Mouse (Mus musculus) kidney, embryonic 14.5 days (tissue): ENCODE measurements around the gene Adamtsl1. TPM values are rescaled to one million over a fixed set of nuclear protein-coding genes. Genes with fewer than 3 reads are reported as not detected.

Experiments used
- ATAC-seq: fragments of 200-750 bp; cut with Nextera tagmentation; 2 replicates; pipeline ENCODE4 v1.8.0; 2017; ENCODE audit warnings: moderate number of reproducible peaks, mild to moderate bottlenecking, moderate TSS enrichment, moderate library complexity; ENCODE audit not compliant: low FRiP score, low TSS enrichment
- H3K27ac ChIP-seq: fragments of 300-500 bp; sonication (generic); 2 replicates; pipeline ENCODE4 v1.5.1; 2014; ENCODE audit warnings: low read depth, mild to moderate bottlenecking, low read length, moderate library complexity, mixed read lengths
- H3K27me3 ChIP-seq: fragments of 300-500 bp; sonication (generic); 2 replicates; pipeline ENCODE4 v1.6.1; 2014; ENCODE audit warnings: mild to moderate bottlenecking, low read length; ENCODE audit not compliant: control insufficient read depth, insufficient read depth
- H3K36me3 ChIP-seq: fragments of 300-500 bp; sonication (generic); 2 replicates; pipeline ENCODE4 v1.6.1; 2014; ENCODE audit warnings: low read length, mixed read lengths; ENCODE audit not compliant: control insufficient read depth, insufficient read depth
- H3K4me1 ChIP-seq: fragments of 300-500 bp; sonication (generic); 2 replicates; pipeline ENCODE4 v1.6.1; 2014; ENCODE audit warnings: low read length, mixed read lengths; ENCODE audit not compliant: control insufficient read depth, insufficient read depth
- H3K4me2 ChIP-seq: fragments of 300-500 bp; sonication (generic); replicated peaks from 2 replicates; pipeline ENCODE4 v1.6.1; 2014; ENCODE audit warnings: low read depth, mild to moderate bottlenecking, low read length
- H3K4me3 ChIP-seq: fragments of 300-500 bp; sonication (generic); 2 replicates; pipeline ENCODE4 v1.5.1; 2014; ENCODE audit warnings: mild to moderate bottlenecking, low read length
- H3K9ac ChIP-seq: fragments of 300-500 bp; sonication (generic); 2 replicates; pipeline ENCODE4 v1.6.1; 2014; ENCODE audit warnings: low read depth, mild to moderate bottlenecking, low read length, moderate library complexity
- H3K9me3 ChIP-seq: fragments of 300-500 bp; sonication (generic); 2 replicates; pipeline ENCODE4 v1.6.1; 2016; ENCODE audit warnings: low read length; ENCODE audit not compliant: control insufficient read depth
- WGBS: fragments of 180-500 bp; shearing (Covaris S2); extraction: QIAGEN DNeasy Blood & Tissue Kit; methylation state at CpG from one replicate; pipeline ENCODE4 v1.1.7; 2014; 5-methylcytosine and 5-hydroxymethylcytosine counted together
- polyA plus RNA-seq: library from polyadenylated mRNA; unstranded; fragments of >200 nt; fragmentation: Nextera tagmentation; extraction: Ambion mirVana; gene quantifications from 2 replicates; pipeline ENCODE4 v1.2.1, GENCODE M21; 2014

Gene Adamtsl1
- polyA plus RNA-seq, 1 experiment from 2014 or later = 15.6 TPM

- H3K36me3 ChIP-seq = no peaks in the 10 kb centered on the region
- H3K4me3 ChIP-seq = no peak overlapping the region
- 88% methylated on average over 5 of the region's 5 CpGs for WGBS
- no peaks in the 10 kb centered on the region for H3K4me1 ChIP-seq
- H3K9ac ChIP-seq = no peak overlapping the region
- H3K4me2 ChIP-seq = no peak overlapping the region
- H3K9me3 ChIP-seq = no peaks in the 10 kb centered on the region
- ATAC-seq = no peak
- H3K27me3 ChIP-seq = no peaks in the 10 kb centered on the region
- no peak overlapping the region for H3K27ac ChIP-seq
These were observed 104.8 kb downstream of the Adamtsl1 start for GRCm38 (mm10) chr4:85618746-85619145.

GRCm38 (mm10) chr4:85619261-85619660 lies 105.3 kb downstream of the Adamtsl1 start:
- Histone ChIP-seq H3K4me1 (no peaks in the 10 kb centered on the region), H3K9me3 (no peaks in the 10 kb centered on the region), H3K4me3 (no peak overlapping the region), H3K27ac (no peak overlapping the region), H3K4me2 (no peak overlapping the region), H3K9ac (no peak overlapping the region), H3K36me3 (no peaks in the 10 kb centered on the region), H3K27me3 (no peaks in the 10 kb centered on the region)
- ATAC-seq = no peak
- WGBS = 76% methylated on average over 3 of the region's 3 CpGs

GRCm38 (mm10) chr4:85629381-85629780 lies 115.4 kb downstream of the Adamtsl1 start:
- no peaks in the 10 kb centered on the region for H3K27me3 ChIP-seq
- no peaks in the 10 kb centered on the region for H3K36me3 ChIP-seq
- H3K4me2 ChIP-seq = no peak overlapping the region
- no peak overlapping the region for H3K9ac ChIP-seq
- H3K4me3 ChIP-seq = no peak overlapping the region
- ATAC-seq = no peak
- 85% methylated on average over 7 of the region's 7 CpGs for WGBS
- H3K4me1 ChIP-seq = no peaks in the 10 kb centered on the region
- no peak overlapping the region for H3K27ac ChIP-seq
- no peaks in the 10 kb centered on the region for H3K9me3 ChIP-seq

GRCm38 (mm10) chr4:85669271-85669670 lies 155.3 kb downstream of the Adamtsl1 start:
- Histone ChIP-seq H3K27me3 (no peaks in the 10 kb centered on the region), H3K9ac (no peak overlapping the region), H3K27ac (peak overlapping the region; percentile 17; the same call in 1 of the 2 replicates), H3K36me3 (no peaks in the 10 kb centered on the region), H3K4me2 (no peak overlapping the region), H3K4me1 (0 out of 2 replicates have a peak, but pooled peaks cover 3% of the 10 kb centered on the region), H3K9me3 (no peaks in the 10 kb centered on the region), H3K4me3 (no peak overlapping the region)
- 55% methylated on average over 5 of the region's 5 CpGs for WGBS
- no peak for ATAC-seq

GRCm38 (mm10) chr4:85669735-85670134 lies 155.8 kb downstream of the Adamtsl1 start:
- Histone ChIP-seq H3K27me3 (no peaks in the 10 kb centered on the region), H3K9me3 (no peaks in the 10 kb centered on the region), H3K4me1 (0 out of 2 replicates have a peak, but pooled peaks cover 3% of the 10 kb centered on the region), H3K36me3 (no peaks in the 10 kb centered on the region), H3K4me2 (no peak overlapping the region), H3K27ac (peak overlapping the region; percentile 17; the same call in 1 of the 2 replicates), H3K9ac (no peak overlapping the region), H3K4me3 (no peak overlapping the region)
- 37% methylated on average over 1 of the region's 1 CpGs for WGBS
- peak; percentile 76; the same call in 1 of the 2 replicates for ATAC-seq

- no peaks in the 10 kb centered on the region for H3K9me3 ChIP-seq
- 0 out of 2 replicates have a peak, but pooled peaks have one; percentile 28 for ATAC-seq
- H3K27ac ChIP-seq = no peak overlapping the region
- H3K4me3 ChIP-seq = no peak overlapping the region
- H3K4me2 ChIP-seq = no peak overlapping the region
- no peaks in the 10 kb centered on the region for H3K36me3 ChIP-seq
- 6% methylated on average over 4 of the region's 4 CpGs for WGBS
- H3K4me1 ChIP-seq = 0 out of 2 replicates have a peak, but pooled peaks cover 3% of the 10 kb centered on the region
- H3K9ac ChIP-seq = no peak overlapping the region
- no peaks in the 10 kb centered on the region for H3K27me3 ChIP-seq
These were observed 158.3 kb downstream of the Adamtsl1 start for GRCm38 (mm10) chr4:85672290-85672689.

GRCm38 (mm10) chr4:85677621-85678020 lies 163.6 kb downstream of the Adamtsl1 start:
- Histone ChIP-seq H3K9ac (no peak overlapping the region), H3K27ac (no peak overlapping the region), H3K4me1 (no peaks in the 10 kb centered on the region), H3K9me3 (no peaks in the 10 kb centered on the region), H3K4me3 (no peak overlapping the region), H3K27me3 (no peaks in the 10 kb centered on the region), H3K4me2 (no peak overlapping the region), H3K36me3 (no peaks in the 10 kb centered on the region)
- ATAC-seq = no peak
- WGBS = 61% methylated on average over 1 of the region's 1 CpGs

- Histone ChIP-seq H3K4me3 (no peak overlapping the region), H3K36me3 (no peaks in the 10 kb centered on the region), H3K4me1 (no peaks in the 10 kb centered on the region), H3K9me3 (no peaks in the 10 kb centered on the region), H3K27ac (no peak overlapping the region), H3K27me3 (no peaks in the 10 kb centered on the region), H3K4me2 (no peak overlapping the region), H3K9ac (no peak overlapping the region)
- ATAC-seq = no peak
- 76% methylated on average over 4 of the region's 4 CpGs for whole genome bisulfite sequencing
These were observed 172.2 kb downstream of the Adamtsl1 start for GRCm38 (mm10) chr4:85686160-85686559.

- no peaks in the 10 kb centered on the region for H3K4me1 ChIP-seq
- H3K27ac ChIP-seq = no peak overlapping the region
- H3K36me3 ChIP-seq = no peaks in the 10 kb centered on the region
- no peaks in the 10 kb centered on the region for H3K9me3 ChIP-seq
- H3K4me2 ChIP-seq = no peak overlapping the region
- no peaks in the 10 kb centered on the region for H3K27me3 ChIP-seq
- H3K9ac ChIP-seq = no peak overlapping the region
- no peak overlapping the region for H3K4me3 ChIP-seq
- 80% methylated on average over 1 of the region's 1 CpGs for WGBS
- no peak for ATAC-seq
These were observed 181.3 kb downstream of the Adamtsl1 start for GRCm38 (mm10) chr4:85695237-85695636.
